26 mouse cellular contexts compared by ENCODE assay signal in genomic region chr17:83741243-83741642, GRCm38 (mm10). TPM values are rescaled to one million over a fixed set of nuclear protein-coding genes. Genes with fewer than 3 reads are reported as not detected.
DNase-seq lines count a peak whose midpoint lies in the region; ATAC-seq and TF ChIP-seq lines count a peak whose summit lies in the region.
"Had no signal": no experiment of that assay in that cellular context is flagged by ENCODE, and none has a peak within 500 bp of the region (broad histone marks: within the 10 kb centered on the region; RNA-seq: fewer than 3 reads in every experiment).

No protein-coding gene starts in this region.

- 0 out of 2 replicates have a peak, but pooled peaks cover 4% of the 10 kb centered on the region for H3K4me1 ChIP-seq in hindbrain, postnatal 0 days (ENCODE audit: insufficient read depth, low read length)
- no peaks in the 10 kb centered on the region for H3K4me1 ChIP-seq in hindbrain, embryonic 16.5 days (ENCODE audit: control insufficient read depth, insufficient read depth, low read depth, low read length)
- H3K4me1 ChIP-seq: embryonic facial prominence, embryonic 15.5 days; kidney, embryonic 15.5 days; limb, embryonic 15.5 days; lung, embryonic 15.5 days had no signal

- H3K27ac ChIP-seq in hindbrain, postnatal 0 days: 0 out of 2 replicates have a peak overlapping the region, but pooled peaks have one; percentile 11
- H3K27ac ChIP-seq in hindbrain, embryonic 16.5 days (ENCODE audit: low read depth, low read length): no peak overlapping the region
- H3K27ac ChIP-seq: embryonic facial prominence, embryonic 15.5 days; heart, embryonic 13.5 days; kidney, embryonic 15.5 days; limb, embryonic 15.5 days; liver, embryonic 14.5 days; lung, embryonic 15.5 days had no signal

- H3K36me3 ChIP-seq in hindbrain, postnatal 0 days (ENCODE audit: insufficient read depth, low read length): peaks cover 8% of the 10 kb centered on the region; the same call in 1 of the 2 replicates
- H3K36me3 ChIP-seq in hindbrain, embryonic 16.5 days (ENCODE audit: control insufficient read depth, insufficient read depth, low read length): peaks cover 13% of the 10 kb centered on the region; the same call in 1 of the 2 replicates

- no peak overlapping the region for H3K4me2 ChIP-seq in hindbrain, postnatal 0 days (ENCODE audit: low read depth, low read length)
- no peak overlapping the region for H3K4me2 ChIP-seq in hindbrain, embryonic 16.5 days (ENCODE audit: low read length)
- H3K4me2 ChIP-seq: embryonic facial prominence, embryonic 15.5 days; heart, embryonic 13.5 days; kidney, embryonic 15.5 days; limb, embryonic 15.5 days; lung, embryonic 15.5 days; neural tube, embryonic 15.5 days had no signal

- TF ChIP-seq CTCF in hindbrain, postnatal 0 days (IDR thresholded peaks at IDR 0.05; ENCODE audit: low read depth): no peak

- 64% methylated on average over 6 of the region's 6 CpGs for WGBS in hindbrain, postnatal 0 days
- WGBS in hindbrain, embryonic 16.5 days: 72% methylated on average over 6 of the region's 6 CpGs

- no peak for ATAC-seq in hindbrain, postnatal 0 days
- ATAC-seq in hindbrain, embryonic 16.5 days: no peak
- ATAC-seq: CD4-positive, CD25-positive, alpha-beta regulatory T cell, adult 4 months had no signal

- H3K9ac ChIP-seq in hindbrain, postnatal 0 days (replicated peaks; ENCODE audit: low read length): no peak overlapping the region
- no peak overlapping the region for H3K9ac ChIP-seq in hindbrain, embryonic 16.5 days (ENCODE audit: low read depth, low read length)
- H3K9ac ChIP-seq: embryonic facial prominence, embryonic 15.5 days; heart, embryonic 13.5 days; kidney, embryonic 15.5 days; limb, embryonic 15.5 days; liver, embryonic 14.5 days; lung, embryonic 15.5 days; neural tube, embryonic 15.5 days had no signal

- no peak overlapping the region for H3K4me3 ChIP-seq in hindbrain, postnatal 0 days (ENCODE audit: low read length)
- no peak overlapping the region for H3K4me3 ChIP-seq in hindbrain, embryonic 16.5 days (ENCODE audit: low read length)
- H3K4me3 ChIP-seq: embryonic facial prominence, embryonic 15.5 days; heart, embryonic 13.5 days; kidney, embryonic 15.5 days; limb, embryonic 15.5 days; lung, embryonic 15.5 days; neural tube, embryonic 15.5 days had no signal

- peak; percentile 36 to 48 for DNase-seq in cerebellum, adult 18-20 months
- no peak for DNase-seq in cerebellum, adult 11-12 months
- DNase-seq in hindbrain, postnatal 0 days (ENCODE audit: low spot score): no peak
- DNase-seq in brain, adult 2 months (ENCODE audit: low read depth, low spot score): peak; percentile 72
- DNase-seq in cerebellum, adult 9-11 months: peak; percentile 33
- DNase-seq in spleen, postnatal 36 days (ENCODE audit: low spot score in 2 of 2): no peak
- DNase-seq in urinary bladder, postnatal 4 days (ENCODE audit: low spot score in 2 of 2): no peak
- DNase-seq: adrenal gland, postnatal 25 days; gastrocnemius, postnatal 25 days; heart, adult 18-20 months; heart, postnatal 14 days; kidney, adult 11 months; kidney, postnatal 36 days; left cerebral cortex, postnatal 4 days; lung, postnatal 4 days; right cerebral cortex, postnatal 14 days; thymus, postnatal 25 days had no signal

- H3K9me3 ChIP-seq in hindbrain, postnatal 0 days (ENCODE audit: low read length): no peaks in the 10 kb centered on the region
- H3K9me3 ChIP-seq in hindbrain, embryonic 16.5 days (ENCODE audit: control insufficient read depth, low read length): peaks cover 3% of the 10 kb centered on the region; the same call in 1 of the 2 replicates

- H3K27me3 ChIP-seq in hindbrain, postnatal 0 days (ENCODE audit: insufficient read depth, low read length): no peaks in the 10 kb centered on the region
- no peaks in the 10 kb centered on the region for H3K27me3 ChIP-seq in hindbrain, embryonic 16.5 days (replicated peaks; ENCODE audit: control insufficient read depth, insufficient read depth, low read length)
- H3K27me3 ChIP-seq: embryonic facial prominence, embryonic 15.5 days; heart, embryonic 13.5 days; kidney, embryonic 15.5 days; limb, embryonic 15.5 days; lung, embryonic 15.5 days; neural tube, embryonic 15.5 days had no signal

RNA-seq across cellular contexts. Expression of gene Mta3, which starts 35.3 kb away (rescaled TPM):
- total RNA-seq in hindbrain, postnatal 0 days (2014; rRNA removed): 31.7 and 58.5 TPM in 2 replicates
- polyA plus RNA-seq in hindbrain, postnatal 0 days (2015; fragmentation: Nextera tagmentation; extraction: Ambion mirVana): 33.0 and 36.8 TPM in 2 replicates
- 29.4 and 34.3 TPM in 2 replicates for polyA plus RNA-seq in hindbrain, embryonic 16.5 days (2015; fragmentation: Nextera tagmentation; extraction: Ambion mirVana)

Comparison
In these comparisons a context has a peak if more than half of its experiments do, and no peak if none do; other contexts are left out.
1. DNase-seq: peak in cerebellum, adult 18-20 months (2 of 2), brain, adult 2 months (single experiment) and cerebellum, adult 9-11 months (single experiment); none in cerebellum, adult 11-12 months (single experiment), hindbrain, postnatal 0 days (single experiment), spleen, postnatal 36 days (0 of 2) and urinary bladder, postnatal 4 days (0 of 2).